Mouse (Mus musculus) left cerebral cortex, postnatal 14 days (tissue): ENCODE results near the gene Etv1. TPM values are rescaled to one million over a fixed set of nuclear protein-coding genes. Genes with fewer than 3 reads are reported as not detected.
"Not testable (repeated sequence)": the region's sequence is repeated elsewhere in the genome, so short reads cannot be mapped to it uniquely, and the experiment has no call there.

ENCODE experiments used
- DNase-seq, 2 experiments: peaks; one replicate each; pipeline ENCODE4 v3.0.0; 2021 to 2022; ENCODE audit warnings: low spot score in 2 of 2, mixed read lengths in 1 of 2
- intact Hi-C: fragments of 180-260 bp; cut with DNase I; formaldehyde crosslinking; loops from one replicate; pipeline ENCODE4 v1.15.1; 2025
- total RNA-seq, 2 experiments: library from RNA; stranded (reverse); gene quantifications; 2 replicates each; pipeline ENCODE4 v1.2.3; 2021

Gene Etv1
- total RNA-seq, 2 experiments from 2014 or later = 72.6 TPM

DNA sequence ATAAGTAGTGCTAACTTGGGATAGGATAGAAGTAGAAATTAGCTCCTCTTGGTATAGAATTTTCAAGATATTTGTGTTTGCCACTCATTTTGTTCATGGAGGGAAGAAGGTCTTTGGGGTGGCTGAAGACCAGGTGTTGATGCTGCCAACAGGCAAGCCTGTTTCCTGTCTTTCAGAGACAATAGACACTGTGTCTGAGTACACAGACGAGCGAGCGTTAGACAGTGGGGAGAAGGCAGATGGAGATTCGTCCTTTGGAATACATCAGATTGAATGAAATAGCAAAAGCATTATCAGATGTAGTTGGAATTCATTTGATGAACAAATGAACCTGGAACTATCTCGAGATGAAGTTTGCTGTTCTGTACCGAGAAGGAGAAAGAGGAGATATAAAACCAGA lies 33.2 kb downstream of the Etv1 start:
- DNase-seq = no peak
- intact Hi-C loops = no loop called here

DNA sequence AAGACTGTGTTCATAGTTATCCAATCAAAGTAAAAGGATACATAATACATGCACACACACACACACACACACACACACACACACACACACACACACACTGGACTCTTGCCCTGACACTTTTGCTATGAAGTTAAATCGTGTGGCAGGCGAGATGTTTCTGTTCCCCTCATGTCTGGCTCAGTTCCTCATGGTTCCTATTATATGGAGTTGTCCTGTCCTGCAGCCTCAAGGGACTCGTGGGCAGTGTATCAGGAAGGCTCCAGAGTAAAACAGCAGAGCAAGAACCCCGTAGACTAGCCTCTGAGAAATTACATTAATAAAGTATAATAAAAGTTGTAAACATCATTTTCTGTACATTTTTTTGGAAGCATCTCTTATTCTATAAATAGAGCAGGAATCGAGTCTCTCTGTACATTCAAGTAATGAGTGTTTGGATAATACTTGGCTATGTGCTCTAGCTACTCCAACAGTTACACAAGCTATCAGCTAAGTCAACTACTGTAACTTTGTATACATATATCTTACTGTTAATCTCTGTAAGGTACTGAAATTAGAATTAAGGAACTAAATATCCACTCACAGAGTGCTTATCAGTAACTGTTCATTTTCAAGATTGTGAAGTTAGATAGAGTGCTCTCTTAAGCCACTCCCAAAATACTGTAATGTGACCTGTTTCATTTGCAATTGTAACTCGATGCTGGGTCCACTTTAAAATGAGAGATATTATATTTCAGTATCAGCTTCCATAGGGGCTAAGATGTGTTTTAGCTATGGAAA lies 35.0 kb downstream of the Etv1 start:
- no peak for DNase-seq
- intact Hi-C loops = no loop called here

GRCm38 (mm10) chr12:38816235-38816634 lies 37.1 kb downstream of the Etv1 start:
- no peak for DNase-seq
- intact Hi-C loops = no loop called here

GRCm38 (mm10) chr12:38818320-38818719 lies 39.1 kb downstream of the Etv1 start:
- intact Hi-C loops = no loop called here
- DNase-seq = no peak

- intact Hi-C loops = no loop called here
- DNase-seq = no peak
Measured at GRCm38 (mm10) chr12:38820642-38821041, 41.5 kb downstream of the Etv1 start.

DNA sequence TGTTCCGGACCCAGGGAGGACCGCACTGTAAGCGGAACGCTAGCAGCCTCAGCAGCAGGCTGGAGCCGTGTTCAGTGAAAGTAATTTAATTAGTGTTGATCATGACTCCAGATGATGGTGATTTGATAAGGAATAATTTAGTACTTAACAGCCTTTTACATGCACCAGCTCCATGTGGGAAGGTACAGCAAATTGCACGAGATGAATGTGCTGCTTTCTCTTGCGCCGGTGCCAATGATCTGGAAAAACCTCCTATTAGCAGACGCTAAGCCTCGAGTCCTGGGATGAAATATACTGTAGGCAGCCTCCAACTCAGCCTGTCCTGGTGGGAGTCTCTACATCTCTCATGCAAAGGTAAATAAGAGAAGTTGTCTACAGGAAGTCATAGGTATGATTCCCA lies 45.2 kb downstream of the Etv1 start:
- intact Hi-C loops = no loop called here
- no peak for DNase-seq

DNA sequence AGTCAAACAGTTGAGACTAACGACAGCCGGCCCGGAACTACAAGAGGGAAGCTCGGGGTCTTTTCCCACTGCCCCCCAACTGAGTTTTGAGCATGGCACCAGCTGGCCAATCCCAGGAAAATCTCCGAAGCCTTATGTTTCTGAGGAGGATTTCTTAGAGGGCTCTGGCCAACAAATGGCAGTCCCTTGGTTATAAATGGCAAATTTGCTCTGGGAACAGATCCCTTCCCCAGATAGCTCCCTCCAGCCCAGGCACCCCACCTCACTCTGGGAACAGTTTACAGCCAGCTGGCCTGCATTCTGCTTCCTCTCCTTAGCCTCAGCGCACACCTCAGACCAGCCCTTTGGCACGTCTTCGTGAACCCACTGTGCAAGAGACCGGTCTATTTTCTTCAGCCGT lies 53.8 kb downstream of the Etv1 start:
- DNase-seq = no peak
- intact Hi-C loops = no loop called here

DNA sequence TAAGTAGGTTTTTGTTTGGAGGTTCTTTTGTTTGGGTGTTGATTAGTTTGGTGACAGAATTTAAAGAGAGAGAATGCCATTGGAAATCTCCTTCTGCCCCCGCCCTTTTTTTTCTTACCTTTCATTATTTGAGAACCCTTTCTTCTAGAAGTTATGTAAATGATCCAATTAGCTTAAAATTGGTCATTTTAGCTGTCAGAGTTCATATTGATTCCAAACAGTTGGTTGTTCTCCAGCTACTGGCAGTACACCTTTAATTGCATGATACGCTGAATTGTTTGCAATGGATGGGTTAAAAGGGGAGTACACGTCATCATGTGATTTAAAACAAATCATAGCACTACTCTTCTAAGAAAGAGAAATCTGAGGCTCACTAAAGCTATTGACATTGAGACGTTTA lies 55.4 kb downstream of the Etv1 start:
- intact Hi-C loops = no loop called here
- no peak for DNase-seq

DNA sequence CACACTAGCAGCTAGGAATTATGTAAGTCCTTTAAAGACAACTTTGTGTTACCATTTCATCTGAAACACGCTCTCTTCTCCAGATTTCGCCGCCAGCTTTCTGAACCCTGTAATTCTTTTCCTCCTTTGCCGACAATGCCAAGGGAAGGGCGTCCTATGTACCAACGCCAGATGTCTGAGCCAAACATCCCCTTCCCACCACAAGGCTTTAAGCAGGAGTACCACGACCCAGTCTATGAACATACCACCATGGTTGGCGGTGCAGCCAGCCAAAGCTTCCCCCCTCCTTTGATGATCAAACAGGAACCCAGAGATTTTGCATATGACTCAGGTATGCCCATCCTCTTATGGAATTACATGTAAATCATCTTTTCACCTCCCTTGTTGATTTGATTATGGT lies 55.8 kb downstream of the Etv1 start:
- intact Hi-C loops = not testable (repeated sequence)

DNA sequence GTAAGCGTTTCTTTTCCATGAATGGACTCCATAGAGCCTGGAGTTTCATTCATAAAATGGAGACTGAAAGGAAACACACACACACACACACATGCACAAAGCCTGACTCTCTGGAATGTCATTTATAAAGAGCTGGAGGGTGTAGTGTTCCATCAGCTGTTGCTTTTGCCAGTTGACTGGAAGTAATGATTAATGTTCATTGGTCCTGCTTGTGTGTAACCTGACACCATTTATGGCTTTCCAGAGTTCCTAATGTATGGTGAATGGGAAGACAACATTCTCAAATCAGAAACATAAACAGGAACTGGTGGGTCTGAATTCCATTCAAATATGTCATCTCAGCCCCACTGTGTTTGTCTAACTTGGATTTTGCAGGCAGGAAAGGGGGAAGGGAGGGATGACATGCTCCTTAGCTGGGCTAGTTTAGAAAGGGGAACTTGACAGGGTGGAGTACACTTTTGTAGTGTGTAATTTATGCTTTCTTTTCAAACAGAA lies 64.7 kb downstream of the Etv1 start:
- DNase-seq = no peak
- intact Hi-C loops = no loop called here

More for the DNA sequence above, 55.8 kb downstream of the Etv1 start:
- DNase-seq = not testable (repeated sequence)

- intact Hi-C loops = no loop called here
- no peak for DNase-seq
Measured at GRCm38 (mm10) chr12:38847500-38848261, 68.5 kb downstream of the Etv1 start.

DNA sequence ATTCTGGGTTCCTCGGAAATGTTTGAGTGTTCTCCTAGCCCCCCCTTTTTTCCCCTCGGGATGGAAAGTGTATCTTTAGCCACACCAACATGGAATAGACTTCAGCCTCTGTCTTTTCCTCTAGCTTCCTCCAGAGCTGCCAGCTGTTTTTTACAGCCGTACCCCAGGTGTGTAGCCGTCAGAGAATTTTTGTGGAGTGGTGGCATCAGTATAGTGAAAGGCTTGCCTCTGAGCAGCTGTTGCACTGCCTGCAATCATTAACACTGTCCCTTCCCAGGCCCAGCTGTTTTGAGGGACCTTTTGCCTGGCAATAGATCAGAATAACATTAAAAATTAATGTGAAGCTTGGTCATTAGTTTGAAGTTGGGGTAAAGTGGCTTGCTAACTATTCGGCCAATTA lies 70.8 kb downstream of the Etv1 start:
- DNase-seq = no peak
- intact Hi-C loops = no loop called here

DNA sequence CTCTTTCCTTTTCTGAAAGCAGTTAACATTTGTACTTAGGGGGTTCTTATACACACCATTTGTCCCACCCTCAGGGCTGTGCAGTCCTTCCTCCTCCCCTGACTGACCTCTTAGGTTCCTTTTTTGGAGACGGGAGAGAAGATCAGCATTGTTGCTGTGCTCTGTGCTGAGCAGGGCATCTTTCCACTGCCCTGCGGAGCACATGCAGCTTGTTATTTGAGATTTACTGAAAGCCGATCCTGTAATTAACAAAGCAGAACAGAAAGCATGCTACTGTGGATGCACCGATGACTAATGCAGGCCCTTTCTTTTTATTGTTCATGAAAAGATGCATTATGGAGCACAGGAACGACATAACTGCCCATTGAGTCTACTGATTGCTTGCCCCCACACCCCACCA lies 75.1 kb downstream of the Etv1 start:
- intact Hi-C loops = no loop called here
- no peak for DNase-seq

DNA sequence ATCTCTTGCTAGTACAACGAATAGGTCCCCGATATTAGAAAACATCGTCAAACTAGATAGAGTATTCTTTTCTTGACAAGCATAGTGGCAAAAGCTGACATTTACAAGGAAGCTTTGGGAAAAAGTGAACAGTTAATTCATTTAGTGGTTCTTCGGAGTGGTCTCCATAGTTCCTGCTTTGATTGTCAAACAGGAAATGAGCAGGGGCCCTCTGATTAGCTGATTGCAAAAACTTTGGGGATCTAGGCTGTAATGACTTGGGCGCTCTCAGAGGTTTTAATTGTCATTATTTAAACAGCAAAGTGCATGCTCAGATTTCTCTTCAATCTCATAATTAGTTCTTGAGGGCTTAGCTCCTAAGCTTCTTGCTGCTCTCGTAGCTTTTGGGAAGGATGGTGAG lies 75.6 kb downstream of the Etv1 start:
- intact Hi-C loops = no loop called here
- DNase-seq = no peak

- intact Hi-C loops = no loop called here
- DNase-seq = no peak
Measured at GRCm38 (mm10) chr12:38859675-38860074, 80.5 kb downstream of the Etv1 start.

DNA sequence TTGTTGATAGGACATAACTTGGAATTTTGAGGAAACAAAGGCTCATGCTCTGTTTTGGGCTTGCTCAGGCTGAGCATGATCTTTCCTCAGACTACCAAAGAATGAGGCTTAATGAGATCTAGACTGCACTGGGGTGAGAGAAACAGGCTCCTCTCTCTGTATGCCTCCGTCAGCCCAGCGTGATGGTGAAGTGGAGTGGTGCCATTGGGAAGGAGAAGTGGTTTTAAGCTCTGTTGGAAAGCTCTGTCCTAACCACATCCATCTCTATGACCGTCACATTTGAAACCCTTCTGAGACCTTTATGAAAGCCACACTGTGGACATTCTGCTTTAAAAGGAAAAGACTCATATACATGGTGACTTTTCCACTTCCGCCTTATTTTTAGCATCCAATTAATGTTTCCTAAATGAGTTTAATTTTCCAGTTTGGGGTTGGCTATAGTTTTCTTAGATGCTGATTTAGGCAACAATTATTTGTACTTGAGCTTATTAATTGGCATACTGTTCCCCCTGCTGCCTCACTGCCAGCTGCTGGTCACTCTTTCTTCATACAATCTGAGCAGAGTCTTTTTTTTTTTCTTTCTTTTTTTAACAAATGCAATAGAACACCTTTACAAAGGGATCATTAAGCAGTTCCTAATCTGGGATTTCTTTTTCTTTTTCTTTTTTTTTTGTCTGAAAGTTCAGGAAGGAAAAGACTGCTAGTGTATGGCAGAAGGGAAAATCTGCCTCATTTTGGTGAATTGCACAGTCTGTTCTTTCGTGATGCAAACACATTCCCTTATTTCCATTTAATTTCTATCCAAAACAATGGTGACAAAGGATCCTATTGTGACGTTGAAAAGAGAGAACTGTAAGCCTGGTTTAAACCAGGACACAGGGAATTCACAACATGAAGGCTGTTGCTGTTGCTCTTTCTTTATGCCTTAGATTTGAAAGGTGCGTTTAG lies 81.3 kb downstream of the Etv1 start:
- intact Hi-C loops = no loop called here
- DNase-seq = no peak

DNA sequence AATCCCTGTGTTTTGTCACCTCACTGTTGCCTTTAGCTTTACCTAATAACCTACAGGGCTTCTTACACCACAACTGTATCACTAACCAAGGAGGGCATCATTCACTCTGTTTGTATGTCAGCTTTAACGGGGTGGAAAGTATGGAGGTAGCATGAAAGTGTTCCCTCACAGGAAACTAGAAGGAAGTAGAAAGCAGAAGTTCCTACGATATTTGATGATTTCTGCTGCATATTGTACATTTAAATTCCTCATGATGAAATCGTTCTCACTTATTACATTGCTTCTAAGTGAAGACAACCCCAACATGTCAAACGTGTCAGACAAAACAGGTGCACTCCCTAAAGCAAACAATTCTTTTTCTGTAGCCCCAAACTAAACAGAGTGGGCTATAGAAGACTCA lies 84.2 kb downstream of the Etv1 start:
- intact Hi-C loops = no loop called here
- no peak for DNase-seq

DNA sequence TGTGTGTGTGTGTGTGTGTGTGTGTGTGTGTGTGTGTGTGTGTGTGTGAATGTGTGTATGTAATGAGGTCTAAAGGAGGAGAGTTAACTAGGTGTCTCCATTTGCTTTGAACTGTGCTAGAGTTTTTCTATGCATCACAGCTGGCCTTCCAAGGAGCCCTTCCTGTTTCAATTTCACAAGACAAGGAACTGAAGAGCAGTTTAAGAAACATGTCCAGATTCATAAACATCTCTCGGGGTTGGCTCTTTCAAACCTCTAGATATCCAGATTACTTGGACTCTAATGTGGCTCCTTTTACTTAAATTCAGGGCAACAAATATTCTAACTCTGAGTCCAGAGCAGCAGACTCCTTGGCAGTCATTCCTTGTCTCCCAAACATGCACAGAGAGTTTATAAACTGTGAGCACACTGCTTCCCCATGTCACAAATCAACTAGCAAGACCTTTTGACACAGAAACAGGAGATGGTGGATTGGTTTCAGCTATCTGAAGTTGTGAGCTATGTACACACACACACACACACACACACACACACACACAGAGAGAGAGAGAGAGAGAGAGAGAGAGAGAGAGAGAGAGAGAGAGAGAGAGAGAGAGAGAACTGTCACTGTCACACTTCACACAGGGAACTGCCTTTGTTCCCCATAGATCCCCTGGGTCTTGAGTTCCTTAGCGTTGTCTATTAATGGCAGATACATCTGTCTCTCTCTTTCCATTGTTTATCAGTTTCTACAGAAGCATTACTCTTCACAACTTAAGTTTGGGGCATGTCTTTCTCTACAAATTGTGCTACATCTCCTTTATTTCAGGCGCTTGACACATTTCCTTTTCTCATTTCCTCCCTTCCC lies 85.0 kb downstream of the Etv1 start:
- intact Hi-C loops = no loop called here
- DNase-seq = no peak

DNA sequence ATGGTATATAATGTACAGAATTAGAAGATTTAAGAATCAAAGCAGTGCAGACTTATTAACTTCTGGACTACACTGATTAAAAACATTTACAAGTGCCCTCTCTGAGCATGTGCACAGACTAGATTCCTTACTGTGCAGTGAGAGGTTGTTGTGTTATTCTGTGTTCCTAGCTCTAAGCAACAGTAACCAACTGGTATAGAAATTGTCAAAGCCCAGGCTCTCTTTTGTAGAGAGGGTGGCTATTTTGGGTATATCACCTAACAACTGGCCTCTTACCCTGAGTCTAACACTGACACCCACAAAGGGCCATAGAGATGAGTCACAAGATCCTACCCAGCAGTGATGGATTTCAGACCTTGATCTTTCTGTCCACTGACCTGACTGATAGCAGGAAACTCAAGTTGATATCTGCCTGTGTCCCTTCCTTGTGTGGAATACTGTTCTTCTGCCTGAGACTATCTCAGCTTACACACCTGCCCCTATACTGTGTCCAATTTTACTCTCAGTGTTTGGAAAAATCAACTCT lies 95.4 kb downstream of the Etv1 start:
- intact Hi-C loops = no loop called here

More for the DNA sequence above, 95.4 kb downstream of the Etv1 start:
- DNase-seq = no peak
